Mouse (Mus musculus) CH12.LX (cell line): ENCODE results near the gene Dnaaf2.

Experiments
- CTCF ChIP-seq, 2 experiments: IDR thresholded peaks in 1 of 2; conservative IDR thresholded peaks in 1 of 2; 2 replicates each; pipeline ENCODE4 v1.5.1; 2011 to 2012; ENCODE audit warnings: low read depth in 2 of 2, low read length in 2 of 2, improper control_type of control experiment in 1 of 2, inconsistent platforms in 1 of 2, mild to moderate bottlenecking in 1 of 2, moderate library complexity in 1 of 2
- EP300 ChIP-seq: IDR thresholded peaks from 2 replicates; pipeline ENCODE4 v1.6.1; 2011; ENCODE audit warnings: low read length, improper control_type of control experiment
- HCFC1 ChIP-seq: IDR thresholded peaks from 2 replicates; pipeline ENCODE4 v1.6.1; 2012; ENCODE audit warnings: low read depth, mild to moderate bottlenecking, inconsistent platforms, low read length, improper control_type of control experiment
- MAX ChIP-seq: IDR thresholded peaks from 2 replicates; pipeline ENCODE4 v1.6.1; 2011; ENCODE audit warnings: low read length, improper control_type of control experiment
- NELFE ChIP-seq: IDR thresholded peaks from 2 replicates; pipeline ENCODE4 v1.6.1; 2011; ENCODE audit warnings: low read depth, low read length, improper control_type of control experiment
- POLR2A ChIP-seq: IDR thresholded peaks from 2 replicates; pipeline ENCODE4 v1.6.1; 2011; ENCODE audit warnings: low read depth, mild to moderate bottlenecking, improper control_type of control experiment, low read length
- USF1 ChIP-seq: IDR thresholded peaks from 2 replicates; pipeline ENCODE4 v1.6.1; 2014; ENCODE audit warnings: low read depth, mild to moderate bottlenecking, inconsistent platforms, low read length, improper control_type of control experiment
- ZC3H11A ChIP-seq: IDR thresholded peaks from 2 replicates; pipeline ENCODE4 v1.6.1; 2012; ENCODE audit warnings: low read depth, mild to moderate bottlenecking, inconsistent platforms, low read length, improper control_type of control experiment

DNA sequence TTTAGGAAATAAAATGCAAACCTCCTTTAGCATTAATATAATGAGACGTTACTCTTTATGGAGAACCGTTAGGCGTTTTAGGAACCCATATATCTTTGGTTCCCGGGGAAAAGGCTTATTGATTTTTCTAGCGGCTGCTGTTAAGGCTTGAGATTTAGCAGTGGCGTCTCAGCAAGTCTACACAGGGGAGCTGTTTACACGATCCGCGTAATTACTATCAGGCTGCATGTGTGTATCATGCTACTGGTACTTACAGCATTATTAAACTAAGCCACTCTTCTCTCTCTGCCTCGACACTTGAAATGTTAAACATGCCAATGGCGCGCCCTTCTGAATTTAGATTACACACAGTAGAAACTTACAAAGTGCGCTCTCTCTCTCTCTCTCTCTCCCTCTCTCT, 48.2 kb downstream of the Dnaaf2 start:
- TF ChIP-seq EP300, result no peak
- TF ChIP-seq USF1, result no peak
- TF ChIP-seq POLR2A, result no peak
- no peak for TF ChIP-seq NELFE
- TF ChIP-seq ZC3H11A, result no peak
- TF ChIP-seq CTCF (conservative IDR thresholded peaks at IDR 0.05 in 1 of 2, IDR thresholded peaks at IDR 0.05 in 1 of 2; ENCODE audit: low read depth in 2 of 2, low read length in 2 of 2), result no peak
- TF ChIP-seq HCFC1, result no peak
- no peak for TF ChIP-seq MAX
